Mouse (Mus musculus) kidney, adult 2 months (tissue): Measurements from ENCODE around the gene Qpct. TPM values are rescaled to one million over a fixed set of nuclear protein-coding genes. Genes with fewer than 3 reads are reported as not detected.

Experiments used
- DNase-seq: peaks from one replicate; pipeline ENCODE4 v3.0.0; 2021
- H3K27ac ChIP-seq: fragments of 200-500 bp; 2 replicates; pipeline ENCODE4 v1.5.1; 2012; ENCODE audit warnings: low read depth, low read length, control low read depth, inconsistent platforms; ENCODE audit not compliant: insufficient read depth
- H3K27me3 ChIP-seq: fragments of 200-500 bp; replicated peaks from 2 replicates; pipeline ENCODE4 v1.6.1; 2012; ENCODE audit warnings: mild to moderate bottlenecking, moderate library complexity, low read length, inconsistent platforms; ENCODE audit not compliant: control insufficient read depth, insufficient read depth
- H3K36me3 ChIP-seq: fragments of 200-500 bp; 2 replicates; pipeline ENCODE4 v1.6.1; 2012; ENCODE audit warnings: mild to moderate bottlenecking, moderate library complexity, low read length, inconsistent platforms; ENCODE audit not compliant: control insufficient read depth, insufficient read depth
- H3K4me1 ChIP-seq: fragments of 200-500 bp; 2 replicates; pipeline ENCODE4 v1.6.1; 2011; ENCODE audit warnings: low read length; ENCODE audit not compliant: control insufficient read depth, insufficient read depth
- H3K4me3 ChIP-seq: fragments of 200-500 bp; 2 replicates; pipeline ENCODE4 v1.5.1; 2011; ENCODE audit warnings: mild to moderate bottlenecking, low read depth, low read length, control low read depth; ENCODE audit not compliant: insufficient read depth
- CTCF ChIP-seq: fragments of 200-500 bp; conservative IDR thresholded peaks from 2 replicates; pipeline ENCODE4 v1.5.1; 2011; ENCODE audit warnings: low read depth, mild to moderate bottlenecking, control low read depth, low read length, moderate library complexity, mixed read lengths; ENCODE audit not compliant: insufficient read depth, insufficient read length
- POLR2A ChIP-seq: fragments of 200-500 bp; IDR thresholded peaks from one replicate; pipeline ENCODE4 v1.6.1; 2011; ENCODE audit warnings: low read depth, low read length, control low read depth
- WGBS: fragments of 180-500 bp; shearing (Covaris S2); methylation state at CpG from one replicate; pipeline ENCODE4 v1.1.7; 2018; 5-methylcytosine and 5-hydroxymethylcytosine counted together
- polyA plus RNA-seq: library from polyadenylated mRNA; depleted of rRNA; stranded (reverse); fragments of >200 nt; gene quantifications from 2 replicates; pipeline ENCODE4 v1.2.3, GENCODE M21; 2012; rRNA removed

Gene Qpct
- polyA plus RNA-seq, 1 experiment = 2.3 TPM

DNA sequence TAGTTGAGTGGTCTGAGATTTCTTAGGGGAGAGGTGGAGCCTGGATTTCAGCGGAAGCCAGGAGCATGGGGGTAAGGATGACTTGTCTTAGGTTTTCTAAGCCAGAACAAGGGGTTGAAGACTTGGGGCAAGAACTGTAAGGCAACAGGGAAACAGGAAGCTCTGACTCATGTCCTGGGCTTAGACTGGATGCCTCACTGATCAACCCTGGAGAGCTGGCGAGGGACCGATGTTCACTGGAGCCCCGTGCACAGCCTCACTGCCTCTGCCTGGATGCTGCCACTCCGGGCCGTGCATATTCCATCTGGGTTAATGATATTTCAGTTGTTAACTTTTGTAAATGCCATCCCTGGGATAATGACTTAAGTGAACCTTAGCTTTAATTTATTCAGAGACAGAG, 84.1 kb downstream of the Qpct start:
- DNase-seq = peak; percentile 35
- TF ChIP-seq POLR2A = no peak
- no peak for TF ChIP-seq CTCF
- 0 out of 2 replicates have a peak, but pooled peaks cover 3% of the 10 kb centered on the region for H3K4me1 ChIP-seq
- no peak overlapping the region for H3K27ac ChIP-seq
- WGBS = 39% methylated on average over 6 of the region's 6 CpGs
- H3K4me3 ChIP-seq = no peak overlapping the region
- no peaks in the 10 kb centered on the region for H3K36me3 ChIP-seq
- H3K27me3 ChIP-seq = no peaks in the 10 kb centered on the region

DNA sequence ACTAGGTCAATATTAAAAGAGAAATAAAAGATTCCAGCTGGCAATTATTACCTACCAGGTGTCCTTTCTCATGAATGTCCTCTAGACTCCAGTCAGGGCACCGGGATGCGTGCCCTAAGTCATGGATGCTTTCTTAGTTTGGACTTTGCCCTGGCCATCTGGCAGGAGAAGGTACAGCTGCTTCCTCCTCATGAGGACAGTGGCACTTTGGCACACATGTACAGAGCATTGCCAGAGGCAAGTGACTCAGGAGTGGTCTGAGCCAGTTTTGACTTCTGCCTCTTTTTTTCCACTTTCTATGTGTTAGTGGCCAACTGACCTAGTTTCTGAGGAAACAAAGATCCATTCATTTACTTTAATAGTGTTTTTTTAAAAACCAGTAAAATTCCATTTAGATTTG, 84.7 kb downstream of the Qpct start:
- Histone ChIP-seq H3K27me3 (no peaks in the 10 kb centered on the region), H3K4me1 (0 out of 2 replicates have a peak, but pooled peaks cover 3% of the 10 kb centered on the region), H3K27ac (no peak overlapping the region), H3K4me3 (no peak overlapping the region), H3K36me3 (no peaks in the 10 kb centered on the region)
- peak; percentile 89 for DNase-seq
- 31% methylated on average over 2 of the region's 2 CpGs for WGBS
- no peak for TF ChIP-seq POLR2A
- no peak for TF ChIP-seq CTCF

Other genes starting within 250 kb of the Qpct start
- 22.2 and 22.6 TPM in 2 replicates for gene Heatr5b, start 216.5 kb upstream of the Qpct start, polyA plus RNA-seq
- gene Gpatch11, start 216.3 kb upstream of the Qpct start, polyA plus RNA-seq = 8.5 TPM in 2 replicates
- gene Eif2ak2, start 169.3 kb upstream of the Qpct start, polyA plus RNA-seq = 5.6 and 5.9 TPM in 2 replicates
- not detected in 2 replicates for gene Sult6b1, start 144.9 kb upstream of the Qpct start, polyA plus RNA-seq
- gene Cebpzos, start 135.4 kb upstream of the Qpct start, polyA plus RNA-seq = 17.9 and 26.7 TPM in 2 replicates
- gene Cebpz, start 114.8 kb upstream of the Qpct start, polyA plus RNA-seq = 3.1 and 6.8 TPM in 2 replicates
- 16.7 and 20.8 TPM in 2 replicates for gene Ndufaf7, start 114.8 kb upstream of the Qpct start, polyA plus RNA-seq
- 9.4 and 10.3 TPM in 2 replicates for gene Prkd3, start 31.1 kb upstream of the Qpct start, polyA plus RNA-seq